Mouse (Mus musculus) stomach, postnatal 0 days (tissue): ENCODE data around the gene Sarnp. TPM values are rescaled to one million over a fixed set of nuclear protein-coding genes. Genes with fewer than 3 reads are reported as not detected.
"Not testable (repeated sequence)": the region's sequence is repeated elsewhere in the genome, so short reads cannot be mapped to it uniquely, and the experiment has no call there.

Experiments
- ATAC-seq: fragments of 200-750 bp; cut with Nextera tagmentation; 2 replicates; pipeline ENCODE4 v1.8.0; 2017; ENCODE audit not compliant: low FRiP score, low TSS enrichment
- DNase-seq: peaks from one replicate; pipeline ENCODE4 v3.0.0-alpha.2; 2016; ENCODE audit warnings: low spot score
- H3K27ac ChIP-seq: fragments of 300-500 bp; sonication (generic); replicated peaks from 2 replicates; pipeline ENCODE4 v1.5.1; 2014; ENCODE audit warnings: mild to moderate bottlenecking, control low read depth
- H3K27me3 ChIP-seq: fragments of 300-500 bp; sonication (generic); 2 replicates; pipeline ENCODE4 v1.6.1; 2014; ENCODE audit warnings: low read length; ENCODE audit not compliant: control insufficient read depth, insufficient read depth
- H3K36me3 ChIP-seq: fragments of 300-500 bp; sonication (generic); 2 replicates; pipeline ENCODE4 v1.6.1; 2014; ENCODE audit warnings: low read length, mixed read lengths; ENCODE audit not compliant: control insufficient read depth, insufficient read depth
- H3K4me1 ChIP-seq: fragments of 300-500 bp; sonication (generic); replicated peaks from 2 replicates; pipeline ENCODE4 v1.6.1; 2014; ENCODE audit warnings: antibody characterized with exemption; ENCODE audit not compliant: control insufficient read depth, insufficient read depth
- H3K4me2 ChIP-seq: fragments of 300-500 bp; sonication (generic); replicated peaks from 2 replicates; pipeline ENCODE4 v1.6.1; 2014; ENCODE audit warnings: low read depth, mild to moderate bottlenecking, control low read depth, moderate library complexity
- H3K4me3 ChIP-seq: fragments of 300-500 bp; sonication (generic); 2 replicates; pipeline ENCODE4 v1.5.1; 2014; ENCODE audit warnings: low read depth, low read length, control low read depth
- H3K9ac ChIP-seq: fragments of 300-500 bp; sonication (generic); 2 replicates; pipeline ENCODE4 v1.6.1; 2014; ENCODE audit warnings: mild to moderate bottlenecking, low read length, control low read depth, mixed read lengths
- H3K9me3 ChIP-seq: fragments of 300-500 bp; sonication (generic); 2 replicates; pipeline ENCODE4 v1.6.1; 2016; ENCODE audit warnings: low read length; ENCODE audit not compliant: control insufficient read depth
- CTCF ChIP-seq: IDR thresholded peaks from 2 replicates; pipeline ENCODE4 v1.5.1; 2016; ENCODE audit warnings: antibody characterized with exemption, low read depth, mild to moderate bottlenecking, moderate library complexity
- EP300 ChIP-seq: optimal IDR thresholded peaks from 2 replicates; pipeline ENCODE3; 2016; ENCODE audit warnings: antibody characterized with exemption
- WGBS: fragments of 180-500 bp; shearing (Covaris S2); extraction: QIAGEN DNeasy Blood & Tissue Kit; methylation state at CpG from one replicate; pipeline ENCODE4 v1.1.7; 2014; 5-methylcytosine and 5-hydroxymethylcytosine counted together
- polyA plus RNA-seq: library from polyadenylated mRNA; unstranded; fragments of >200 nt; fragmentation: Nextera tagmentation; extraction: Ambion mirVana; gene quantifications from 2 replicates; pipeline ENCODE4 v1.2.1, GENCODE M21; 2015

Sarnp gene
- polyA plus RNA-seq, 1 experiment from 2014 or later, result 104 TPM

GRCm38 (mm10) chr10:128822135-128822534 is 5.0 kb downstream of the Sarnp start:
- Histone ChIP-seq H3K36me3 (peaks cover 6% of the 10 kb centered on the region), H3K27ac (peak overlapping the region; percentile 67), H3K4me2 (peak overlapping the region; percentile 71), H3K4me1 (peaks cover 3% of the 10 kb centered on the region; the same call in 1 of the 2 replicates), H3K9me3 (no peaks in the 10 kb centered on the region), H3K4me3 (peak overlapping the region; percentile 87), H3K9ac (peak overlapping the region; percentile 82), H3K27me3 (no peaks in the 10 kb centered on the region)
- TF ChIP-seq EP300 (no peak), CTCF (no peak)
- DNase-seq (no peak), ATAC-seq (no peak)
- WGBS, result 2% methylated on average over 13 of the region's 13 CpGs

- TF ChIP-seq CTCF, result peak; percentile 30
- not testable (repeated sequence) for H3K27ac ChIP-seq, DNase-seq, H3K9me3 ChIP-seq, H3K36me3 ChIP-seq, H3K4me3 ChIP-seq, ATAC-seq, H3K9ac ChIP-seq, H3K4me1 ChIP-seq, H3K27me3 ChIP-seq
- peak overlapping the region; percentile 71; the same call in 1 of the 2 replicates for H3K4me2 ChIP-seq
- WGBS, result 70% methylated on average over 4 of the region's 4 CpGs
Observed at GRCm38 (mm10) chr10:128823087-128823486, 6.0 kb downstream of the Sarnp start.

- ATAC-seq (no peak), DNase-seq (no peak)
- Histone ChIP-seq H3K27ac (no peak overlapping the region), H3K27me3 (no peaks in the 10 kb centered on the region), H3K4me1 (peaks cover 3% of the 10 kb centered on the region; the same call in 1 of the 2 replicates), H3K9ac (no peak overlapping the region), H3K36me3 (no peaks in the 10 kb centered on the region), H3K4me3 (no peak overlapping the region), H3K9me3 (no peaks in the 10 kb centered on the region), H3K4me2 (no peak overlapping the region)
- TF ChIP-seq EP300 (no peak), CTCF (no peak)
- 95% methylated on average over 9 of the region's 9 CpGs for WGBS
Observed at GRCm38 (mm10) chr10:128823821-128824220, 6.7 kb downstream of the Sarnp start.

- H3K4me3 ChIP-seq, result no peak overlapping the region
- no peak for DNase-seq
- no peaks in the 10 kb centered on the region for H3K4me1 ChIP-seq
- no peak overlapping the region for H3K9ac ChIP-seq
- no peak overlapping the region for H3K27ac ChIP-seq
- H3K27me3 ChIP-seq, result no peaks in the 10 kb centered on the region
- ATAC-seq, result no peak
- TF ChIP-seq CTCF (peak; percentile 39), EP300 (no peak)
- H3K4me2 ChIP-seq, result no peak overlapping the region
- H3K36me3 ChIP-seq, result peaks cover 8% of the 10 kb centered on the region
- no peaks in the 10 kb centered on the region for H3K9me3 ChIP-seq
Observed at GRCm38 (mm10) chr10:128837400-128837799, 20.3 kb downstream of the Sarnp start.

GRCm38 (mm10) chr10:128839434-128839833 is 22.3 kb downstream of the Sarnp start:
- H3K9me3 ChIP-seq, result no peaks in the 10 kb centered on the region
- H3K9ac ChIP-seq, result no peak overlapping the region
- H3K4me2 ChIP-seq, result no peak overlapping the region
- H3K4me3 ChIP-seq, result no peak overlapping the region
- no peaks in the 10 kb centered on the region for H3K27me3 ChIP-seq
- H3K27ac ChIP-seq, result no peak overlapping the region
- DNase-seq (no peak), ATAC-seq (no peak)
- H3K36me3 ChIP-seq, result peaks cover 8% of the 10 kb centered on the region
- TF ChIP-seq EP300, result no peak
- TF ChIP-seq CTCF, result no peak
- no peaks in the 10 kb centered on the region for H3K4me1 ChIP-seq

GRCm38 (mm10) chr10:128840612-128841011 is 23.5 kb downstream of the Sarnp start:
- no peak for ATAC-seq
- Histone ChIP-seq H3K27ac (no peak overlapping the region), H3K9me3 (no peaks in the 10 kb centered on the region), H3K27me3 (no peaks in the 10 kb centered on the region), H3K36me3 (peaks cover 8% of the 10 kb centered on the region), H3K4me2 (no peak overlapping the region), H3K4me3 (no peak overlapping the region), H3K4me1 (no peaks in the 10 kb centered on the region), H3K9ac (no peak overlapping the region)
- DNase-seq, result no peak
- no peak for TF ChIP-seq EP300
- TF ChIP-seq CTCF, result no peak
